Mouse (Mus musculus) liver, embryonic 14.5 days (tissue): ENCODE data around the gene Magt1.

Experiments
- CTCF ChIP-seq: IDR thresholded peaks from 2 replicates; pipeline ENCODE4 v1.5.1; 2016; ENCODE audit warnings: antibody characterized with exemption, low read depth, control low read depth
- EP300 ChIP-seq: IDR thresholded peaks from 2 replicates; pipeline ENCODE4 v1.6.1; 2016; ENCODE audit warnings: antibody characterized with exemption, low read depth

- TF ChIP-seq EP300 (no peak), CTCF (no peak)
These were observed 10.1 kb downstream of the Magt1 start for GRCm38 (mm10) chrX:106001605-106002004.
